Mouse (Mus musculus): Measurements from ENCODE around the gene Mctp2. TPM values are rescaled to one million over a fixed set of nuclear protein-coding genes. Genes with fewer than 3 reads are reported as not detected.

The Mctp2 gene
- total and polyA plus RNA-seq, 3 experiments: not detected

DNA sequence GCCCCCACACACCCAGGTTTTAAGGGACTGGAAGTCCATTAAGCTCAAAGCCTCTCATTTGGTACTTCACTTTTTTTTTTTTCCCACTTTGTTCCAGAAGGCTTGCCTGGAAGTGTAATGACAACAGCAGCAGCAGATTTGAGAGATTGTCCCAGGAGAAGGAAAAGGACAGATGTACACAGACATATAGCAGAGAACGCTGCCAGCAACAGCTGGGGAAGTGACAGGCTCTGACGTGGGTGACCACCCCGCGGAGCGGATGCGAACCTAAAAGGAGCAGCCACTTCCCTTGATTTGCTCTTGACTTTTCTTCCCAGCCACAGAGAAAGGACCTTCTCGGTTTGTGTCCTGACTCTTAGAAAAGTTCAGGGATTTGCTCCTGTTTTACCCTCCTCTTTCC lies 185.4 kb downstream of the Mctp2 start:
- TF ChIP-seq RAD21 (IDR thresholded peaks at IDR 0.05; ENCODE audit: low read depth, low read length) (no peak), MYC (IDR thresholded peaks at IDR 0.05; ENCODE audit: low read depth, low read length) (no peak), HCFC1 (IDR thresholded peaks at IDR 0.05; ENCODE audit: low read depth, low read length) (no peak), GABPA (IDR thresholded peaks at IDR 0.05; ENCODE audit: low read depth, low read length) (no peak), TCF12 (IDR thresholded peaks at IDR 0.05; ENCODE audit: low read depth, low read length) (no peak), UBTF (IDR thresholded peaks at IDR 0.05; ENCODE audit: borderline replicate concordance, insufficient read depth, low read depth, low read length) (no peak), NELFE (IDR thresholded peaks at IDR 0.05; ENCODE audit: low read depth, low read length) (no peak), JUND (IDR thresholded peaks at IDR 0.05; ENCODE audit: low read depth, low read length) (no peak), POLR2A (IDR thresholded peaks at IDR 0.05; ENCODE audit: control insufficient read depth in 1 of 2, insufficient read depth in 1 of 2, low read depth in 1 of 2, low read length in 2 of 2, poor library complexity in 1 of 2) (no peak), CHD1 (IDR thresholded peaks at IDR 0.05; ENCODE audit: low read depth, low read length) (no peak), ZC3H11A (IDR thresholded peaks at IDR 0.05; ENCODE audit: low read depth, low read length) (no peak), MYB (IDR thresholded peaks at IDR 0.05; ENCODE audit: low read depth, low read length) (no peak), ETS1 (IDR thresholded peaks at IDR 0.05; ENCODE audit: low read depth, low read length) (no peak), POLR2AphosphoS2 (IDR thresholded peaks at IDR 0.05; ENCODE audit: low read length) (no peak)
- Histone ChIP-seq H3K36me3 (ENCODE audit: control insufficient read depth in 1 of 2, insufficient read depth in 2 of 2, low read length in 2 of 2) (no peaks in the 10 kb centered on the region), H3K4me3 (ENCODE audit: control insufficient read depth in 1 of 2, insufficient read depth in 1 of 2, low read depth in 2 of 2, low read length in 2 of 2) (no peak overlapping the region), H3K27me3 (ENCODE audit: control insufficient read depth in 1 of 2, insufficient read depth in 2 of 2, low read length in 2 of 2) (no peaks in the 10 kb centered on the region), H3K79me2 (ENCODE audit: control insufficient read depth, insufficient read depth, low read length, poor library complexity) (no peaks in the 10 kb centered on the region), H3K9ac (ENCODE audit: control insufficient read depth, low read depth, low read length, poor library complexity, severe bottlenecking) (no peak overlapping the region), H3K9me3 (replicated peaks; ENCODE audit: insufficient read depth, low read length) (no peaks in the 10 kb centered on the region), H3K4me1 (ENCODE audit: control insufficient read depth in 1 of 2, insufficient read depth in 2 of 2, low read length in 2 of 2) (no peaks in the 10 kb centered on the region), H3K27ac (ENCODE audit: control insufficient read depth, low read depth, low read length) (no peak overlapping the region)
- no peak for DNase-seq (ENCODE audit: low read depth, low spot score)

DNA sequence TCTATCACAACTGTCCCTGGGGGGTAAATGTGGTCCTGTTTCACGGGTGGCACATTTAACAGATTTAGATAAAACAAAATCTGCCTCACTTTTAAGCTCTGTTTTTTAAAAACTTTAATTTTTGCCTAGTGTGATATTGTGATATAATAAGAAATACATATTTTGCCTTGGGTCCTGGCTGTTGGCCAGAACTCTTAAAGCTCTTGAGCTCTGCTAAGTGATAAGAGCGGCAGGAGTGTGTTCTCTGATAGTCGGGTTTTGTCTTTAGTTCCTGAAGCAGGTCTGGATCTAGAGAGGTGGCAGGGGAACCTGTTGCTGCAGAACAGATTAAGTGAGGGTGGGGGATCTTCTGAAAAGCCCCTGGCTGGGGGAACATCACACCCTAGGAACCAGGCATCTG lies 186.7 kb downstream of the Mctp2 start:
- H3K4me1 ChIP-seq (ENCODE audit: control insufficient read depth in 1 of 2, insufficient read depth in 2 of 2, low read length in 2 of 2): no peaks in the 10 kb centered on the region
- H3K9me3 ChIP-seq (replicated peaks; ENCODE audit: insufficient read depth, low read length): no peaks in the 10 kb centered on the region
- H3K27me3 ChIP-seq (ENCODE audit: control insufficient read depth in 1 of 2, insufficient read depth in 2 of 2, low read length in 2 of 2): no peaks in the 10 kb centered on the region
- H3K9ac ChIP-seq (ENCODE audit: control insufficient read depth, low read depth, low read length, poor library complexity, severe bottlenecking): no peak overlapping the region
- no peak for TF ChIP-seq ZC3H11A (IDR thresholded peaks at IDR 0.05; ENCODE audit: low read depth, low read length)
- TF ChIP-seq TCF12 (IDR thresholded peaks at IDR 0.05; ENCODE audit: low read depth, low read length): no peak
- TF ChIP-seq JUND (IDR thresholded peaks at IDR 0.05; ENCODE audit: low read depth, low read length): no peak
- TF ChIP-seq USF2 (IDR thresholded peaks at IDR 0.05; ENCODE audit: borderline replicate concordance in 1 of 2, insufficient read depth in 1 of 2, low read depth in 1 of 2, low read length in 2 of 2): no peak
- no peak for TF ChIP-seq E2F4 (IDR thresholded peaks at IDR 0.05; ENCODE audit: borderline replicate concordance, low read depth, low read length)
- no peak for TF ChIP-seq ZKSCAN1 (IDR thresholded peaks at IDR 0.05; ENCODE audit: low read depth, low read length)
- no peak for TF ChIP-seq NRF1 (IDR thresholded peaks at IDR 0.05; ENCODE audit: insufficient read depth, low read depth, low read length, poor library complexity, severe bottlenecking)
- TF ChIP-seq TAL1 (IDR thresholded peaks at IDR 0.05; ENCODE audit: low read length): no peak
- TF ChIP-seq ELF1 (IDR thresholded peaks at IDR 0.05; ENCODE audit: low read depth, low read length): no peak
- peak; percentile 2 for DNase-seq (ENCODE audit: low read depth, low spot score)
- no peaks in the 10 kb centered on the region for H3K36me3 ChIP-seq (ENCODE audit: control insufficient read depth in 1 of 2, insufficient read depth in 2 of 2, low read length in 2 of 2)
- H3K27ac ChIP-seq (ENCODE audit: control insufficient read depth, low read depth, low read length): no peak overlapping the region
- no peak overlapping the region for H3K4me3 ChIP-seq (ENCODE audit: control insufficient read depth in 1 of 2, insufficient read depth in 1 of 2, low read depth in 2 of 2, low read length in 2 of 2)
- no peaks in the 10 kb centered on the region for H3K79me2 ChIP-seq (ENCODE audit: control insufficient read depth, insufficient read depth, low read length, poor library complexity)
